Mouse (Mus musculus): ENCODE data around the gene Lima1.
A peak's percentile ranks its signal among the peaks of the same experiment; 100 is the strongest.
"Not testable (repeated sequence)": the region's sequence is repeated elsewhere in the genome, so short reads cannot be mapped to it uniquely, and the experiment has no call there.

The Lima1 gene

DNA sequence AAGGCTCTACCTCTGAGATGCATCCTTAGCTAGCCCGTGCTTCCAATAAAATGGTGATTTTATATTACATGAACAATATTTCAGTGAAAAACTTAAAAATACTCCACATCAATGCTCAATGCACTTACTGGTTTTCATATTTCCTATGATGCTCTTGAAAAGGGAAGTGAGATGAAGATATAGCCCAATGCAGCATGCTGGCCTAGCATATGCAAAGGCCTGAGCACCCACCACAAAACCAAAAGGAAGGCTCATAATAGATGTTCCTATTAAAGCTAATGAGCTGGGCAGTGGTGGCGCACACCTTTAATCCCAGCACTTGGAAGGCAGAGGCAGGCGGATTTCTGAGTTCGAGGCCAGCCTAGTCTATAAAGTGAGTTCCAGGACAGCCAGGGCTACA lies 69.6 kb downstream of the Lima1 start:
- DNase-seq (ENCODE audit: low spot score in 2 of 2): no peak

- no peak for DNase-seq (ENCODE audit: low spot score in 2 of 2)
Observed at GRCm38 (mm10) chr15:99803186-99803644, 72.0 kb downstream of the Lima1 start.

- DNase-seq (ENCODE audit: low spot score in 2 of 2): no peak
Observed at GRCm38 (mm10) chr15:99801885-99802572, 73.2 kb downstream of the Lima1 start.

GRCm38 (mm10) chr15:99799706-99800105 lies 75.5 kb downstream of the Lima1 start:
- no peak for DNase-seq (ENCODE audit: low spot score in 2 of 2)

GRCm38 (mm10) chr15:99797898-99798297 lies 77.4 kb downstream of the Lima1 start:
- DNase-seq (ENCODE audit: low spot score in 2 of 2): no peak

GRCm38 (mm10) chr15:99796735-99797134 lies 78.5 kb downstream of the Lima1 start:
- DNase-seq (ENCODE audit: low spot score in 2 of 2): no peak

DNA sequence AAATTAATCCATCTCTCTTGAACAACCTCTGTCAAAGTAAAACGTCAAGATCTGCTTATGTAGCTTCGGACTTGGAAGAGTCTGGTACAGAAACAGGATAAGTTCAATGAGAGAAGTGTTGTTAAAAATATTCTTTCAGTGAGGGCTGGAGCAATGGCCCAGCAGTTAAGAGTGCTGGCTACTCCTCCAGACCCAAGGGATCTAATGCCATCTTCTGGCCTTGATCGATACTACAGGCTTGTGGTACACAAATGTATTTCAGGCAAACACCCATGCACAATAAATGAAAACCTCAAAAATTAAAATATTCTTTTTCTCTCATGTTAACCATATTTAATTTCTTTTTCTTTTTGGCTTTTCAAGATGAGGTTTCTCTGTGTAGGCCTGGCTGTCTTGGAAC lies 79.2 kb downstream of the Lima1 start:
- no peak for DNase-seq (ENCODE audit: low spot score in 2 of 2)

DNA sequence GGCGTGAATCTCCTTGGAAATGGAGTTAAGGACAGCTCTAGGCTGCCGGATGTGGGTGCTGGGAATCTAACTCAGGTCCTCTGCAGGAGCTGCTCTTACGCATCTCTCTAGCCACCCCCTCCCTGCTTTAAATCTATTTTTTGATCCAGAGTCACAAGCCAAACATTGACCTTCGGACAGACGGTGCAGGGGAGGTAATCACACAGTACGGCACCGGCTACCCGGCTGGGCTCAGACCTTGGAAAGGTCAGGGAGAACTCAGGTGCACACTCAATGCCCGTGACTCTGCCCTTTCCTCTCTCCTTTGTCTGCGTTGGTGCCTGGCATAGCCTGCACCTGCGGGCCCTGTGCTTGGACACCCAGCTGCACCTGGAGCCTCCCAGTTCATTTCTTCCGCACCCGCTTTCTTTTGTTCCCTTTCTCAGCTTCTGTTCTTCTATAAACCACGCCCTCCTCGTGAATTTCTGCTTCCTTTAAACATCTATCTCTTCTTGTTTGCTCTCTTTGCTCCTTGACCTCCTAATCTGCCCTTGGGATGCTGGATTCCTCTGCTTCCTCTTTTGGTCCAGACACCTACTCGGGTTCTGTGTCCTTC lies 82.9 kb downstream of the Lima1 start:
- no peak for DNase-seq (ENCODE audit: low spot score in 2 of 2)

DNA sequence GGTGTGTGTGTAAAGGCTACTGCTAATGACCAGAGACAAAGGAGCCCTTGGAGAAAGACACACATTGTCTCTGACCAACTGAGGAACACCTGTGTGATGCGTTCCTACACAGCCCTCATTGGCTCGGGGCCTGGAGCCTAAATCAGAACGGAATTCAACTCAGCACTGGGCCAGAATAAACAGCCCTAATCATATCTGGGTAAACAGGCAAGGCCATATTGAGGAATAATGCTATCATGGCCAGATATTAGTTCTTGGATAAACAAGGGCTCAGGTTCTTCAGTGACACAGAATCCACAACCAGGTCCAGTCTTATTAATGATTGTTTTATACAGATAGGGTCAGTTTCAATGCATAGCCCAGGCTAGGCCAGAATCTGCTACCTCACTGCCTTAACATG lies 84.3 kb downstream of the Lima1 start:
- DNase-seq (ENCODE audit: low spot score in 2 of 2): no peak

- DNase-seq (ENCODE audit: low spot score in 2 of 2): no peak
Observed at GRCm38 (mm10) chr15:99790464-99790863, 84.8 kb downstream of the Lima1 start.

GRCm38 (mm10) chr15:99787625-99788120 lies 87.6 kb downstream of the Lima1 start:
- DNase-seq (ENCODE audit: low spot score in 2 of 2): peak in 1 of 2 experiments; percentile 14

- DNase-seq (ENCODE audit: low spot score in 2 of 2): no peak
Observed at GRCm38 (mm10) chr15:99778677-99779335, 96.5 kb downstream of the Lima1 start.

- DNase-seq (ENCODE audit: low spot score in 2 of 2): peak in 1 of 2 experiments; percentile 25
Observed at GRCm38 (mm10) chr15:99778148-99778547, 97.1 kb downstream of the Lima1 start.

DNA sequence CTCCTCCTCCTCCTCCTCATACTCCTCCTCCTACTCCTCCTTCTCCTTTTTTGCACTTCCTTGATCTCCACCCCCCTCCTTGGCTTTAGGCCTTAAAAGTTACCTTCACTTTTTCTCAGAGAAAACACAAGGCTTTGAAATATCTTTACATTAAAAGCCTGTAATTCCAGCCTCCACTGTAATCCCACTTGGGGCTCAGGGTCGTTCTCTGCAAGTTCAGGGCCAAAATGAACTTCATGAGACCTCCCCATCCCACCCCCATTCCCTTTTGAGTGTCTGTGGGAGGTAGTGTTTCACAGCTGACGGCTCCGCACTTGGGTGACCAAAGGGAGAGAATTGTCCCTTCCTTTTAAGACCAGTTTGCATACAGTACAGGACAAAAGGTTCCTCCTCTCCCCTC lies 102.3 kb downstream of the Lima1 start:
- DNase-seq (ENCODE audit: low spot score in 2 of 2): no peak

DNA sequence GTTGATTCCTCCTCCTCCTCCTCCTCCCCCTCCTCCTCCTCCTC lies 102.6 kb downstream of the Lima1 start, which contains the start of gene Cers5:
Gene Cers5, minus strand, starts transcription at position 5 of the 44 bp plus-strand sequence.
- DNase-seq (ENCODE audit: low spot score in 2 of 2): not testable (repeated sequence)

GRCm38 (mm10) chr15:99772277-99772880 lies 102.9 kb downstream of the Lima1 start:
- DNase-seq (ENCODE audit: low spot score in 2 of 2): peak; percentile 75 to 83

DNA sequence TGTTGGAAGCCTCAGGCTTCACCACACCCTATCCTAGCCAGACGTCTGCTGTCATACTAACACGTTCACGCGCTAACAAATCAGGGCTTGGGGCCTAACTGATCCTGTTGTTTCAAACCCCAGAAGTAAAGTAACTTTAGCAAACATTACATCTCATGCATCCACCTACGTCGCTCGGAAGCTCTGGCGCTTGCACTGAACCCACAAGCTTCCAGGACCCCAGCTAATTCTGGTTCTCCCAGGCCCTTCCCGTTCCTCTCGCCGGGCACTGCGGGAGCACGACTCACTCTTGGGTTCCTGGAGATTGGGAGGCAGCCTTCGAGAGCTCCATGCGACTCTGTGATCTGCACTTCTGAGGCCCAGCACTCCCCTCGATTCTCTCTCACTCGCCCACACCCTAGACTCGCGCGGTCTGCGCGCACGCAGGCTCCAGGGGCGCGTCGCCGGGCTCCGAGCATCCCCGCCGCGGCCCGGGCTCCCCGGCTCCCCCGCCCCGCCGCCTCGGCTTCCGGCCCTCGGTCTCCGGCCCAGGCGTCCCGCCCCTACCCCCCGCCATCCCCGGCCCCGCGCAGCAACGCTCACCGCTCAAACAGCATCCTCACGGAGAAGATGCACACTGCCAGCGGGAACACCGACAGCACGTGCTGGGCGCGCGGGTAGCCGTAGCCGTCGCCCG lies 103.5 kb downstream of the Lima1 start:
- DNase-seq (ENCODE audit: low spot score in 2 of 2): peak in 1 of 2 experiments; percentile 38

DNA sequence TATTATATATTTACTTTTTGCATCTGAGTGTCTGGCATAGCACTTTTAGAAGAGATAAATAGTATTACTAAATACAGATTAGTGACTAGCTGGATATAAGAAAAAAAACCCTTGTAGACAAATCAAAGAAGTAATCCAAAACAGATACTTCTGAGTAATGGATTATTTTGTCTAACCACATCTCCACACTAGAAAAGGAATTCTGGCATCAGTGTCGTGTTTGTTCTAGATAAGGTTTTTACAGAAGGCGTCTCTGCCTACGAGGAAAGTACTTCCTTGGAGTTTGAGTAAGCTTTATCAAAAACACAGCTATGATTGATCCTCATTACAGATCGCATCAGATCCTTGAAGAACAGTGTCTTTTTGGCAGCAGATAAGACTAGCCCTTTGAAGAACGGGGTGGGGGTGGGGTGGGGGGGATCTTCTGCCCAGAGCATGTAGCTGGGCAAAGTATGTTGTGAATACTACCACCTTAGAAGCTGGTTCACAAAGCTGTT lies 104.2 kb downstream of the Lima1 start:
- no peak for DNase-seq (ENCODE audit: low spot score in 2 of 2)

- no peak for DNase-seq (ENCODE audit: low spot score in 2 of 2)
Observed at GRCm38 (mm10) chr15:99768761-99769160, 106.5 kb downstream of the Lima1 start.

DNA sequence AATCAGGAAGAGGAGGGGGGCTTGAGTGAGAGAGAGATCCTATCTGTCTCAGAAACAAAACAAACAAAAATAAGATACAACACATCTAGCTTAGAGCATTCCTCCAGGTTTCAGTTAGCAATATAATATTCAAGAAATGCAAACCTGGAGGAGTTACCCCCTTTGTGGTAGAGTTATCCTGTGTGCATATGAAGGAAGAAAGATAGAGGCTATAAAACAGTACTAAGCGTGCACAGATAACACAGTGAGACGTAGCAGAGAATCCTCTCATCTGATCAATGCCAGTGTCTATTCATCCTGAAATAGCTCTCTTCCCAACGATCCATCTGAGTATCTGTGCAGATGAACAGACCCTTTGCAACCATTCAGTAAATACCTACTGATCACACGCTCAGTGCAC lies 107.8 kb downstream of the Lima1 start:
- DNase-seq (ENCODE audit: low spot score in 2 of 2): no peak

DNA sequence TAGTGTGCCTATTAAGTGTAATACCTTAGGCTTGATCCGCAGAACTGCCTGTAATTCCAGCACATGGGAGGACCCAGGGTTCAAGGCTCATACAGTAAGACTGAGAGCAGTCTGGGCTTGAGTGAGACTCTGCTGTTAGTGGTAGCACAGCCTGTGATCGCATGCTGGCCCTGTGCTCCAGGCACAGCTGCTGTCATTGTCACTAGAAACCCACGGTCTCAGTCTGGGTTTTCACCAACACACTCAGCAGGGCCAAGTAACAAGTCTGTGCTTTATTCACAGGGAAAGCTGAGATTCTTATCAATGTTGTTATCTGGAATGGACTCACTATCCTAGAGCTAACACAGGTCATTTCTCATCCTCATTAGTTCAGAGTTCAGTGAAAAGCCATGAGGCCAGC lies 121.1 kb downstream of the Lima1 start:
- no peak for DNase-seq (ENCODE audit: low spot score in 2 of 2)

- DNase-seq (ENCODE audit: low spot score in 2 of 2): no peak
Observed at GRCm38 (mm10) chr15:99740229-99740628, 135.0 kb downstream of the Lima1 start.

Measured in frontal cortex, postnatal 10 days (tissue).